Mouse (Mus musculus) spleen, adult 2 months (tissue): Measurements from ENCODE around the gene Ubash3b.

Experiments
- CTCF ChIP-seq: fragments of 200-500 bp; IDR thresholded peaks from 2 replicates; pipeline ENCODE4 v1.5.1; 2011; ENCODE audit warnings: mild to moderate bottlenecking, inconsistent platforms; ENCODE audit not compliant: insufficient read depth, insufficient read length, insufficient replicate concordance; ENCODE audit errors: extremely low read depth
- POLR2A ChIP-seq: fragments of 200-500 bp; IDR thresholded peaks from 2 replicates; pipeline ENCODE4 v1.6.1; 2011; ENCODE audit warnings: low read depth, low read length, inconsistent platforms

DNA sequence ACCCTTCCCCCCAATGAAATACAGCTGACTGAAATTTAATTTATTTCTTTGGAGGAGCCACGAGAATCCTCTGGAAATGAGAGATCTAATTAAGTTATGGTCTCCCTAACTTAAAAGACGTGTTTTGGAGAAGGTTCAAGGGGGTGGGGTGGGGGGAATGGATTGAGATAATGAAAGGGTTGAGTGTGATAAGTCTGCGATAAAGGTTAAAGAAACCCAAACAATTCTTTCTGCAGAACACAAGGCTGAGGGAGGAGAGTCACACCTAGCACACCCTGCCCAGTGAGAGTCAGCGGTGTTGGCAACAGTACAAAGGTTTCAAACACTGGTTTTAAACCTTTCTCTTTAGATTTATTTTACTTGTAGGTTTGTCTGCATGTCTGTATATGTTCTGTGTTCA lies 108.0 kb downstream of the Ubash3b start:
- TF ChIP-seq CTCF (no peak), POLR2A (no peak)
